Mouse (Mus musculus) CH12.LX (cell line): ENCODE measurements at regions not wholly inside any gene's neighbourhood (a gene's known extent, or its start where the extent isn't known, plus 50 kb on each side); places are given as distances from the start of the nearest gene placed in this dataset.

Experiments used
- DNase-seq: peaks from one replicate; pipeline ENCODE4 v3.0.0-alpha.2; 2013; ENCODE audit errors: extremely low read depth
- H3K27ac ChIP-seq: 2 replicates; pipeline ENCODE4 v1.5.1; 2012; ENCODE audit warnings: low read depth, mild to moderate bottlenecking, control low read depth, moderate library complexity; ENCODE audit not compliant: insufficient read depth
- H3K27me3 ChIP-seq: replicated peaks from 2 replicates; pipeline ENCODE3; 2012; ENCODE audit warnings: inconsistent platforms
- H3K36me3 ChIP-seq, 2 experiments: replicated peaks in 1 of 2; 2 replicates each; pipeline versions ENCODE3 to v1.6.1; 2012; ENCODE audit warnings: inconsistent platforms in 1 of 2, low read length in 1 of 2, mild to moderate bottlenecking in 1 of 2, mixed read lengths in 1 of 2, moderate library complexity in 1 of 2; ENCODE audit not compliant: control insufficient read depth in 1 of 2, insufficient read depth in 1 of 2
- H3K4me1 ChIP-seq, 2 experiments: 2 replicates each; pipeline ENCODE4 v1.6.1; 2012; ENCODE audit warnings: inconsistent platforms in 1 of 2, moderate library complexity in 1 of 2; ENCODE audit not compliant: insufficient read depth in 2 of 2, control insufficient read depth in 1 of 2
- H3K4me2 ChIP-seq: 2 replicates; pipeline ENCODE4 v1.6.1; 2012; ENCODE audit warnings: low read depth, mild to moderate bottlenecking, control low read depth; ENCODE audit not compliant: poor library complexity, insufficient read depth, severe bottlenecking
- H3K4me3 ChIP-seq, 3 experiments: fragments of 150-350 bp in 1 of 3; sonication (generic) in 1 of 3; replicated peaks in 1 of 3; 2 replicates each; pipeline versions ENCODE3 to v1.5.1; 2011 to 2012; ENCODE audit warnings: low read depth in 2 of 3, low read length in 2 of 3, mild to moderate bottlenecking in 2 of 3, moderate library complexity in 2 of 3, control low read depth in 1 of 3, improper control_type of control experiment in 1 of 3, inconsistent platforms in 1 of 3, mixed read lengths in 1 of 3; ENCODE audit not compliant: poor library complexity in 1 of 3
- H3K79me2 ChIP-seq: replicated peaks from 2 replicates; pipeline ENCODE4 v1.6.1; 2012; ENCODE audit warnings: mild to moderate bottlenecking, moderate library complexity; ENCODE audit not compliant: control insufficient read depth, poor library complexity, insufficient read depth, severe bottlenecking; ENCODE audit errors: extremely low read depth
- H3K9ac ChIP-seq: 2 replicates; pipeline ENCODE4 v1.6.1; 2012; ENCODE audit warnings: low read depth, mild to moderate bottlenecking, control low read depth, moderate library complexity; ENCODE audit not compliant: insufficient read depth
- H3K9me3 ChIP-seq: replicated peaks from 2 replicates; pipeline ENCODE3; 2012; ENCODE audit warnings: low read length, inconsistent platforms, mixed read lengths
- BHLHE40 ChIP-seq: IDR thresholded peaks from 2 replicates; pipeline ENCODE4 v1.6.1; 2011; ENCODE audit warnings: mild to moderate bottlenecking, low read depth, low read length, improper control_type of control experiment
- CHD1 ChIP-seq: IDR thresholded peaks from 2 replicates; pipeline ENCODE4 v1.6.1; 2012; ENCODE audit warnings: low read depth, low read length, improper control_type of control experiment, inconsistent platforms
- CHD2 ChIP-seq: IDR thresholded peaks from 2 replicates; pipeline ENCODE4 v1.6.1; 2011; ENCODE audit warnings: low read length, improper control_type of control experiment
- CTCF ChIP-seq, 2 experiments: IDR thresholded peaks in 1 of 2; conservative IDR thresholded peaks in 1 of 2; 2 replicates each; pipeline ENCODE4 v1.5.1; 2011 to 2012; ENCODE audit warnings: low read depth in 2 of 2, low read length in 2 of 2, improper control_type of control experiment in 1 of 2, inconsistent platforms in 1 of 2, mild to moderate bottlenecking in 1 of 2, moderate library complexity in 1 of 2
- E2F4 ChIP-seq: IDR thresholded peaks from 2 replicates; pipeline ENCODE4 v1.6.1; 2011; ENCODE audit warnings: low read depth, low read length, improper control_type of control experiment; ENCODE audit not compliant: insufficient replicate concordance
- ELF1 ChIP-seq: IDR thresholded peaks from 2 replicates; pipeline ENCODE4 v1.6.1; 2014; ENCODE audit warnings: low read depth, mild to moderate bottlenecking, inconsistent platforms, low read length, improper control_type of control experiment
- EP300 ChIP-seq: IDR thresholded peaks from 2 replicates; pipeline ENCODE4 v1.6.1; 2011; ENCODE audit warnings: low read length, improper control_type of control experiment
- ETS1 ChIP-seq: conservative IDR thresholded peaks from 2 replicates; pipeline ENCODE4 v1.6.1; 2012; ENCODE audit warnings: low read depth, mild to moderate bottlenecking, inconsistent platforms, low read length, improper control_type of control experiment, moderate library complexity
- GABPA ChIP-seq: IDR thresholded peaks from 2 replicates; pipeline ENCODE4 v1.6.1; 2012; ENCODE audit warnings: low read depth, low read length, improper control_type of control experiment, inconsistent platforms; ENCODE audit not compliant: insufficient replicate concordance
- IRF4 ChIP-seq: IDR thresholded peaks from 2 replicates; pipeline ENCODE4 v1.6.1; 2014; ENCODE audit warnings: low read depth, mild to moderate bottlenecking, inconsistent platforms, low read length, improper control_type of control experiment
- JUN ChIP-seq: IDR thresholded peaks from 2 replicates; pipeline ENCODE4 v1.6.1; 2011; ENCODE audit warnings: low read depth, mild to moderate bottlenecking, low read length, improper control_type of control experiment, moderate library complexity; ENCODE audit not compliant: insufficient read depth
- JUND ChIP-seq: conservative IDR thresholded peaks from 2 replicates; pipeline ENCODE4 v1.6.1; 2011; ENCODE audit warnings: low read depth, low read length, improper control_type of control experiment
- KAT2A ChIP-seq: IDR thresholded peaks from 2 replicates; pipeline ENCODE4 v1.6.1; 2012; ENCODE audit warnings: low read length, improper control_type of control experiment, inconsistent platforms; ENCODE audit not compliant: insufficient replicate concordance
- MAFK ChIP-seq: IDR thresholded peaks from 2 replicates; pipeline ENCODE4 v1.6.1; 2011; ENCODE audit warnings: low read length, improper control_type of control experiment; ENCODE audit not compliant: insufficient replicate concordance
- MEF2A ChIP-seq: IDR thresholded peaks from 2 replicates; pipeline ENCODE4 v1.6.1; 2014; ENCODE audit warnings: low read depth, mild to moderate bottlenecking, inconsistent platforms, low read length, improper control_type of control experiment, borderline replicate concordance
- MYC ChIP-seq: IDR thresholded peaks from 2 replicates; pipeline ENCODE4 v1.6.1; 2011; ENCODE audit warnings: low read depth, mild to moderate bottlenecking, improper control_type of control experiment, low read length
- NRF1 ChIP-seq: IDR thresholded peaks from 2 replicates; pipeline ENCODE4 v1.6.1; 2014; ENCODE audit warnings: low read depth, mild to moderate bottlenecking, inconsistent platforms, low read length, improper control_type of control experiment, moderate library complexity
- SIN3A ChIP-seq: IDR thresholded peaks from 2 replicates; pipeline ENCODE4 v1.6.1; 2012; ENCODE audit warnings: low read length, improper control_type of control experiment, inconsistent platforms
- SMC3 ChIP-seq: IDR thresholded peaks from 2 replicates; pipeline ENCODE4 v1.6.1; 2011; ENCODE audit warnings: low read depth, low read length, improper control_type of control experiment
- TCF12 ChIP-seq: IDR thresholded peaks from 2 replicates; pipeline ENCODE4 v1.6.1; 2014; ENCODE audit warnings: low read depth, mild to moderate bottlenecking, inconsistent platforms, low read length, improper control_type of control experiment
- UBTF ChIP-seq: IDR thresholded peaks from 2 replicates; pipeline ENCODE4 v1.6.1; 2012; ENCODE audit warnings: low read depth, mild to moderate bottlenecking, inconsistent platforms, low read length, improper control_type of control experiment, moderate library complexity
- ZKSCAN1 ChIP-seq: IDR thresholded peaks from 2 replicates; pipeline ENCODE4 v1.6.1; 2012; ENCODE audit warnings: low read depth, inconsistent platforms, low read length, improper control_type of control experiment, borderline replicate concordance
- ZNF384 ChIP-seq: IDR thresholded peaks from 2 replicates; pipeline ENCODE4 v1.6.1; 2012; ENCODE audit warnings: low read depth, low read length, improper control_type of control experiment, inconsistent platforms
- dilution Hi-C: fragments of 300-500 bp; cut with MboI; formaldehyde crosslinking; loops from 2 replicates; pipeline ENCODE4 v1.14.3; 2020; ENCODE audit warnings: low sequenced_read_pairs; ENCODE audit not compliant: extremely low pct_unique_long_range_greater_than_20kb, extremely low pct_ligation_motif_present
- in situ Hi-C: fragments of 300-500 bp; cut with MboI; formaldehyde crosslinking; loops from 3 replicates; pipeline ENCODE4 v1.14.3; 2019; ENCODE audit warnings: low sequenced_read_pairs, low pct_ligation_motif_present, low pct_unique_long_range_greater_than_20kb, mixed read lengths

DNA sequence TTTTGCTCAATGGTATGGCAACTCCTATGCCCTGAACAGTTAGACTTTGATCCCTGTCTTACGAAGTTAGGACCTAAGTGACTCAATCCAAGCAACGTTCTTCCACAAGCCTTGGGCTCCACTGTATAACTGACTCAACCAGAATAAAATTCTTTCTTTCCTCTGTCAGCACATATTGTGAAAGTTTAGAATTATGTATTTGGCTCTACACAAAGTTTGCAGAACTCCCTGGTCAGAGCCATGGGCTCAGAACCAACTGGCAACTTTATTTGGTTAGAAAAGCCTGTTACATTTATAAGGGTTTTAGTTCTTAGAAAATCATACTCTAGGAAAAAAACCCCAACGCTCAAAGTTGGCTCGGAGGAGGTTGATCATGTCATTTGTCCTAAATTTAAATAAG, 147.9 kb upstream of the Trpm3 start:
- no peak for DNase-seq
- peaks cover 6% of the 10 kb centered on the region for H3K9me3 ChIP-seq
- TF ChIP-seq GABPA, result no peak
- no peak for TF ChIP-seq KAT2A
- no peak for TF ChIP-seq CTCF (conservative IDR thresholded peaks at IDR 0.05 in 1 of 2, IDR thresholded peaks at IDR 0.05 in 1 of 2; ENCODE audit: low read depth in 2 of 2, low read length in 2 of 2)
- dilution Hi-C loops (no loop called here), in situ Hi-C loops (no loop called here)
- H3K4me2 ChIP-seq, result no peak overlapping the region; the same call in 1 of the 2 replicates
- H3K79me2 ChIP-seq, result no peaks in the 10 kb centered on the region
- peaks cover 2 to 32% of the 10 kb centered on the region in 2 experiments; a peak in 3 of 4 replicates for H3K4me1 ChIP-seq
- no peak overlapping the region for H3K4me3 ChIP-seq
- H3K9ac ChIP-seq, result no peak overlapping the region
- no peak overlapping the region for H3K27ac ChIP-seq
- no peaks in the 10 kb centered on the region for H3K27me3 ChIP-seq
- no peaks in the 10 kb centered on the region for H3K36me3 ChIP-seq

DNA sequence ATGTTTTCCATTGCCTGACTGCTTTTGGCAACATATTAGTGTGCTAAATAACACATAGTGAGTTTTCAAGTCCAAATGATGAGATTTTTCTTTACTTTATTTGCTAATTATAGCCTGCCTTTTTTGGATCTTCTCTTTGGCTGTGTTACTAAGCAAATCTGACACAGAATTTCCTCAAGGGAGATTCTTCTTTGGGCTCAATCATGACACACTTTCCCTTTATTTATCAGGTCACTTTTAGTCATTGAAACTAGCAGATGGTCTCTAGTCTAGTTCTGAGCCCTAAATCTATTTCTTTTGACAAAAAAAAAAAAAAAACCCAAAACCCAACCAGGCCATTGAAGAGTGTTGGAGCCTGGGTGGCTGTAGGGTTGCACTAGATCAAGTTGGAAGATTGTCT, 147.4 kb upstream of the Trpm3 start:
- dilution Hi-C loops, result no loop called here
- Histone ChIP-seq H3K9me3 (peaks cover 6% of the 10 kb centered on the region), H3K9ac (no peak overlapping the region), H3K79me2 (no peaks in the 10 kb centered on the region), H3K4me2 (no peak overlapping the region), H3K4me3 (no peak overlapping the region), H3K27me3 (no peaks in the 10 kb centered on the region), H3K27ac (no peak overlapping the region), H3K4me1 (peaks cover 2 to 32% of the 10 kb centered on the region in 2 experiments; a peak in 3 of 4 replicates), H3K36me3 (no peaks in the 10 kb centered on the region)
- TF ChIP-seq BHLHE40 (peak; percentile 58), UBTF (no peak), CHD1 (no peak), ELF1 (no peak), ZNF384 (peak; percentile 91), SMC3 (no peak), E2F4 (no peak), MYC (no peak), MAFK (0 out of 2 replicates have a peak, but pooled peaks have one; percentile 47), TCF12 (peak; percentile 48), ETS1 (peak; percentile 71), JUN (peak; percentile 7; the same call in 1 of the 2 replicates), NRF1 (no peak), CTCF (conservative IDR thresholded peaks at IDR 0.05 in 1 of 2, IDR thresholded peaks at IDR 0.05 in 1 of 2; ENCODE audit: low read depth in 2 of 2, low read length in 2 of 2) (no peak), SIN3A (no peak), ZKSCAN1 (no peak), EP300 (peak; percentile 84), IRF4 (peak; percentile 52; the same call in 1 of the 2 replicates), KAT2A (0 out of 2 replicates have a peak, but pooled peaks have one; percentile 32), CHD2 (no peak), JUND (no peak; the same call in 1 of the 2 replicates), MEF2A (peak; percentile 89)
- DNase-seq, result peak; percentile 52
- in situ Hi-C loops, result no loop called here
